Mouse (Mus musculus) CH12F3 (cell line): ENCODE results near the gene Olfr1085.
"Not testable (repeated sequence)": the region's sequence is repeated elsewhere in the genome, so short reads cannot be mapped to it uniquely, and the experiment has no call there.

ENCODE experiments used
- in situ Hi-C: fragments of 300-500 bp; cut with MboI; formaldehyde crosslinking; loops from 2 replicates; pipeline ENCODE4 v1.14.3; 2020; ENCODE audit warnings: low sequenced_read_pairs

The Olfr1085 gene

DNA sequence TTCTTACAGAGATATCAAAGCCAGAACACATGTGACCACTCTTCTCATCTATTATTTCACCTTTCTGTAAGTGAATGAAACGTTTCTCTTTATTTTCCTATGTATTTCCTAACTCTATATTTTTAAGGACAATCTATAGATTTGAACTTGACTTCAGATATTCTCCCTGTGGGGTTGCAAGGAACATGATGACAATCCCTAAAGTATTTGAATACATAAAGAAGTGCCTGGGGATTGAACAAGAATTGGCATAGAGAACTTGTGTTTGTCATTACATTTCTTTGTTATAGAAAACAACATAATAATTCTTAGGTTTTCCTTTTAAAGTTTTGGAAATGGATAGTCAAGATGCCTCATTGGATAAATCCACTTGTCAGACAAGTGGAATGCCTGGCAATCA, at the start of gene Olfr1085:
Gene Olfr1085, minus strand, starts transcription at position 101 of the 400 bp plus-strand sequence.
- in situ Hi-C loops: no loop called here

DNA sequence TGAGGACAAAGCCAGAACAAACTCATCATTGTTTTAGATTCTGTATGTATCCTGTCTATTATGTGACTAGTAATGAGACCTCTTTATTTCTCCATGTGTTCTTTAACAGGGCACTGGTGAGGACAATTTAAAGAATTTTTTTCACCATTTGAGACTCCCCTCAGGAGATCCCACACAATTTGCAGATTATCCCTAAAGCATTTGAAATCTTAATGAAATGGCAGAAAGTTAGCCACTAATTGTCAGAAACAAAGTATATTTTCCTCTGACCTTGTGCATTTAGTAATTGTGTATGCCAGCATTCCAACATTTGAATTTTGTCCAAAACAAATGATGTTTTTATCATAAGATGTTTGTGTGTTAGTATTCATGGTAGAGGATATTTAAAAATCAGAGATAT, 36.5 kb upstream of the Olfr1085 start, which contains the start of gene Olfr1087:
Gene Olfr1087, minus strand, starts transcription at position 101 of the 400 bp plus-strand sequence.
- in situ Hi-C loops: no loop called here

DNA sequence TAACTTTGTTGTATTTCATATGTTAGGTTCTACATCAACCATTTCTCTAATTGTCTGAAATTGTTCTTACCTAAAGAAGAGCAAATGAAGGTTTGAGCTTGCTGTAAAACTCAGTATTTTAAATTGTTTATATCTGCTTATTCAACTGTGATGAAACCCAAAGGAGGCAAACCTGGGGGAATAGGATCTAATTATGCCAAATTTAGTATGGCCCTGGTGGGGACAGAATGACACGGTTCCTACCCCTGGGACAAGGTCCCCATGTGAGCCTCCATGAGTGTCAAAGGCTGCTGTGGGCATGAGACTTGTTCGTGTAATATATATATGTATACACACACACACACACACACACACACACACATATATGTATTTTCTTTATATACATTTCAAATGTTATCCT, 18.2 kb upstream of the Olfr1085 start, which contains the start of gene Olfr1086:
Gene Olfr1086, minus strand, starts transcription at position 101 of the 400 bp plus-strand sequence.
- in situ Hi-C loops: no loop called here

DNA sequence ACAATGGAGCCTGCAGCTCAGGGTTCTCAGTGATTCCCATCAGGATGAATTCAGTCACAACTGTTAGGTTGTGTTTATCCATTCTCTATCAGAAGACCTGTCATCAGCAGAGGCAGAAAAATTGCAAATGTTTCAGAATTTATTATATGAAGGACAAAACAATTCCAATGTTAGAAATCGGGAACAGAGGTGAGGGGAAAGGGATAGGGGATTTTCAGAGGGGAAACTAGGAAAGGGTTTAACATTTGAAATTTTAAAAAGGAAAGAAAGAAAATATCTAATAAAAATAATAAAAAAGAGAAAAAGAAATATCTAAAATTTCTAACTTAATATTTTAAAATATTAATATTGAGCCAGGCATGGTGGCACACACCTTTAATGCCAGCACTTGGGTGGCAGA, 22.2 kb downstream of the Olfr1085 start, which contains the start of gene Olfr1084:
Gene Olfr1084, minus strand, starts transcription at position 101 of the 400 bp plus-strand sequence.
- in situ Hi-C loops: not testable (repeated sequence)
